Mouse (Mus musculus): ENCODE results near the gene Vmn1r139. TPM values are rescaled to one million over a fixed set of nuclear protein-coding genes. Genes with fewer than 3 reads are reported as not detected.
"Not testable (repeated sequence)": the region's sequence is repeated elsewhere in the genome, so short reads cannot be mapped to it uniquely, and the experiment has no call there.

The Vmn1r139 gene
- not detected in 2 replicates for polyA plus RNA-seq (2015; fragmentation: Nextera tagmentation; extraction: Ambion mirVana)

DNA sequence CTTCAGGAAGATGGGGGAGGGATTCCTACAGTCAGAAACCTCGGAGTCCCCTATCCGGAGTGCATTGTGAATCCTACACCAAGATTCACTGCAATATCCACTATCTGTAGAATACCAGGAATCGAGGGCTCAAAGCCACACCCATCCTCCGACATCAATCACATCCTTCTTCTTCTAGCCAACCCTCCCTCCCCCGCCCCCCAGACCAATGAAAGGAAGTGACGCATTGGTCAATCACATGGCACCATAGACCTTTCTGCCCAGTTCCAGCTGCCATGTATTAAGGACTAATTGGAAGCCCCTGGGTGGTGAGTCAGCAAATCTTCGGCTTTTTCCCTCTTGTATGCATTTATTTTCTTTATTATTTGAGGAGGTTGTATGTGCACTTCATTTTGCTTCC lies at the start of gene Vmn1r139:
Gene Vmn1r139 (plus strand): TSS at position 301 of the 400 bp plus-strand sequence.
- H3K27me3 ChIP-seq (replicated peaks; ENCODE audit: control insufficient read depth, insufficient read depth, low read length); H3K4me2 ChIP-seq (ENCODE audit: low read depth, low read length); ATAC-seq; H3K9me3 ChIP-seq (ENCODE audit: control insufficient read depth, low read length); H3K27ac ChIP-seq (ENCODE audit: low read length); H3K4me3 ChIP-seq (ENCODE audit: low read length); H3K36me3 ChIP-seq (ENCODE audit: control insufficient read depth, insufficient read depth, low read length); H3K9ac ChIP-seq (ENCODE audit: low read depth, low read length); H3K4me1 ChIP-seq (ENCODE audit: control insufficient read depth, insufficient read depth, low read length): not testable (repeated sequence)
- WGBS = no CpG with 5 or more reads among the region's 7 CpGs

- H3K9ac ChIP-seq (ENCODE audit: low read depth, low read length); H3K4me3 ChIP-seq (ENCODE audit: low read length); H3K27ac ChIP-seq (ENCODE audit: low read length); H3K9me3 ChIP-seq (ENCODE audit: control insufficient read depth, low read length); H3K4me2 ChIP-seq (ENCODE audit: low read depth, low read length); ATAC-seq; H3K27me3 ChIP-seq (replicated peaks; ENCODE audit: control insufficient read depth, insufficient read depth, low read length); H3K36me3 ChIP-seq (ENCODE audit: control insufficient read depth, insufficient read depth, low read length); H3K4me1 ChIP-seq (ENCODE audit: control insufficient read depth, insufficient read depth, low read length): not testable (repeated sequence)
- no CpG with 5 or more reads among the region's 2 CpGs for WGBS
Observed at GRCm38 (mm10) chr7:22028797-22029196, 40.1 kb upstream of the Vmn1r139 start, which contains the start of gene Vmn1r138. Vmn1r138 (minus strand) TSS chr7:22028897.

GRCm38 (mm10) chr7:22056205-22056604 lies 12.7 kb upstream of the Vmn1r139 start, which contains the start of gene Gm6176:
Gm6176 (minus strand) TSS chr7:22056305.
- H3K9ac ChIP-seq (ENCODE audit: low read depth, low read length); H3K9me3 ChIP-seq (ENCODE audit: control insufficient read depth, low read length); H3K27me3 ChIP-seq (replicated peaks; ENCODE audit: control insufficient read depth, insufficient read depth, low read length); H3K36me3 ChIP-seq (ENCODE audit: control insufficient read depth, insufficient read depth, low read length); H3K4me1 ChIP-seq (ENCODE audit: control insufficient read depth, insufficient read depth, low read length); H3K27ac ChIP-seq (ENCODE audit: low read length); ATAC-seq; H3K4me2 ChIP-seq (ENCODE audit: low read depth, low read length); H3K4me3 ChIP-seq (ENCODE audit: low read length): not testable (repeated sequence)
- WGBS = no CpG with 5 or more reads among the region's 1 CpGs

- not testable (repeated sequence) for H3K4me1 ChIP-seq (ENCODE audit: control insufficient read depth, insufficient read depth, low read length); H3K27ac ChIP-seq (ENCODE audit: low read length); H3K4me2 ChIP-seq (ENCODE audit: low read depth, low read length); H3K4me3 ChIP-seq (ENCODE audit: low read length); H3K27me3 ChIP-seq (replicated peaks; ENCODE audit: control insufficient read depth, insufficient read depth, low read length); H3K9ac ChIP-seq (ENCODE audit: low read depth, low read length); H3K9me3 ChIP-seq (ENCODE audit: control insufficient read depth, low read length); H3K36me3 ChIP-seq (ENCODE audit: control insufficient read depth, insufficient read depth, low read length); ATAC-seq
- no CpG with 5 or more reads among the region's 2 CpGs for WGBS
Observed at GRCm38 (mm10) chr7:22118145-22118544, 49.3 kb downstream of the Vmn1r139 start, which contains the start of gene Gm16451. Gm16451 (minus strand) TSS chr7:22118245.

GRCm38 (mm10) chr7:22134641-22135040 lies 65.8 kb downstream of the Vmn1r139 start, which contains the start of gene Gm10666:
Gm10666 (minus strand) TSS chr7:22134741.
- not testable (repeated sequence) for H3K9ac ChIP-seq (ENCODE audit: low read depth, low read length); H3K4me2 ChIP-seq (ENCODE audit: low read depth, low read length); H3K4me3 ChIP-seq (ENCODE audit: low read length); H3K9me3 ChIP-seq (ENCODE audit: control insufficient read depth, low read length); H3K36me3 ChIP-seq (ENCODE audit: control insufficient read depth, insufficient read depth, low read length); H3K27ac ChIP-seq (ENCODE audit: low read length); H3K27me3 ChIP-seq (replicated peaks; ENCODE audit: control insufficient read depth, insufficient read depth, low read length); H3K4me1 ChIP-seq (ENCODE audit: control insufficient read depth, insufficient read depth, low read length); ATAC-seq
- no CpG with 5 or more reads among the region's 5 CpGs for WGBS

Other genes starting within 250 kb of the Vmn1r139 start
- gene Vmn1r135, start 236.7 kb upstream of the Vmn1r139 start, polyA plus RNA-seq (2015; fragmentation: Nextera tagmentation; extraction: Ambion mirVana) = not detected in 2 replicates
- gene Gm5725, start 224.8 kb upstream of the Vmn1r139 start, polyA plus RNA-seq (2015; fragmentation: Nextera tagmentation; extraction: Ambion mirVana) = not detected in 2 replicates
- gene Gm5891, start 147.8 kb upstream of the Vmn1r139 start, polyA plus RNA-seq (2015; fragmentation: Nextera tagmentation; extraction: Ambion mirVana) = not detected in 2 replicates
- gene Vmn1r137, start 74.5 kb upstream of the Vmn1r139 start, polyA plus RNA-seq (2015; fragmentation: Nextera tagmentation; extraction: Ambion mirVana) = not detected in 2 replicates
- not detected in 2 replicates for gene Vmn1r138, start 40.2 kb upstream of the Vmn1r139 start, polyA plus RNA-seq (2015; fragmentation: Nextera tagmentation; extraction: Ambion mirVana)
- not detected in 2 replicates for gene Gm6176, start 12.8 kb upstream of the Vmn1r139 start, polyA plus RNA-seq (2015; fragmentation: Nextera tagmentation; extraction: Ambion mirVana)
- not detected in 2 replicates for gene Gm16451, start 49.2 kb downstream of the Vmn1r139 start, polyA plus RNA-seq (2015; fragmentation: Nextera tagmentation; extraction: Ambion mirVana)
- not detected in 2 replicates for gene Gm10666, start 65.7 kb downstream of the Vmn1r139 start, polyA plus RNA-seq (2015; fragmentation: Nextera tagmentation; extraction: Ambion mirVana)
- gene Vmn1r142, start 95.0 kb downstream of the Vmn1r139 start, polyA plus RNA-seq (2015; fragmentation: Nextera tagmentation; extraction: Ambion mirVana) = not detected in 2 replicates
- gene Vmn1r143, start 120.3 kb downstream of the Vmn1r139 start, polyA plus RNA-seq (2015; fragmentation: Nextera tagmentation; extraction: Ambion mirVana) = not detected in 2 replicates
- gene Gm8653, start 132.2 kb downstream of the Vmn1r139 start, polyA plus RNA-seq (2015; fragmentation: Nextera tagmentation; extraction: Ambion mirVana) = not detected in 2 replicates
- not detected in 2 replicates for gene Gm8453, start 160.4 kb downstream of the Vmn1r139 start, polyA plus RNA-seq (2015; fragmentation: Nextera tagmentation; extraction: Ambion mirVana)

Data from intestine, embryonic 16.5 days (tissue).